Mouse (Mus musculus) Patski (cell line): ENCODE results near the gene Fntb. TPM values are rescaled to one million over a fixed set of nuclear protein-coding genes. Genes with fewer than 3 reads are reported as not detected.

Experiments
- ATAC-seq: fragments of 100-300 bp; one replicate; pipeline ENCODE4 v1.8.0; 2021
- CTCF ChIA-PET: fragments of 350-600 bp; sonication (Branson Sonifier 250); formaldehyde crosslinking; loops from one replicate; lab custom pipeline; 2022; ENCODE audit warnings: inconsistent platforms; lab: Charles Lee
- POLR2A ChIA-PET: fragments of 350-600 bp; sonication (Branson Sonifier 250); formaldehyde crosslinking; loops from one replicate; lab custom pipeline; 2022; ENCODE audit warnings: antibody characterized with exemption, inconsistent platforms; lab: Charles Lee
- DNase-seq: peaks from one replicate; pipeline ENCODE4 v3.0.0-alpha.2; 2011; ENCODE audit warnings: low read depth, low spot score
- H3K27me3 ChIP-seq: fragments of 371-371 bp; one replicate; pipeline ENCODE4 v1.5.1; 2021
- CTCF ChIP-seq: fragments of 100-300 bp; IDR thresholded peaks from one replicate; pipeline ENCODE4 v1.5.1; 2021
- in situ Hi-C: fragments of 300-500 bp; cut with MboI; formaldehyde crosslinking; loops from 3 replicates; pipeline ENCODE4 v1.11.1; 2018; ENCODE audit warnings: low pct_unique_long_range_greater_than_20kb, mixed read lengths
- polyA plus RNA-seq: library from polyadenylated mRNA; unstranded; gene quantifications from one replicate; pipeline ENCODE4 v1.2.3, GENCODE M21; 2021

Fntb gene
- polyA plus RNA-seq, 1 experiment from 2014 or later: 12.9 TPM

DNA sequence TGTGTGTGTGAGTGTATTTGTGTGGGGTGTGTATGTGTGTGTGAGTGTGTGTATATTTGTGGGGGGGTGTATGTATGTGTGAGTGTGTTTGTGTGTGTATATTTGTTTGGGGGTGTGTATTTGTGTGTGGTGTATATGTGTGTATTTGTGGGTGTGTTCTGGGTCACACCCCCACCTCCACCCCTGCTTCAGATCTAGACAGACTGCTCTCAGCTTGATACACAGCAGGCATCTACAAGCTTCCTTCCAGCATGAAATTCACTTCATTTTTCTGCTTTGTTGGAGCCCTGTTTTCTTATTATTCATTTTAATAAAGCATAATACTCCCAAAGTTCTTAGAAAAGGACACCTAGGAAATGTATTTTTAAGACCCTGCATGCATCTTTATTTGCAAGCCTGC, 132.8 kb downstream of the Fntb start:
- no peak for DNase-seq
- in situ Hi-C loops: no loop called here

DNA sequence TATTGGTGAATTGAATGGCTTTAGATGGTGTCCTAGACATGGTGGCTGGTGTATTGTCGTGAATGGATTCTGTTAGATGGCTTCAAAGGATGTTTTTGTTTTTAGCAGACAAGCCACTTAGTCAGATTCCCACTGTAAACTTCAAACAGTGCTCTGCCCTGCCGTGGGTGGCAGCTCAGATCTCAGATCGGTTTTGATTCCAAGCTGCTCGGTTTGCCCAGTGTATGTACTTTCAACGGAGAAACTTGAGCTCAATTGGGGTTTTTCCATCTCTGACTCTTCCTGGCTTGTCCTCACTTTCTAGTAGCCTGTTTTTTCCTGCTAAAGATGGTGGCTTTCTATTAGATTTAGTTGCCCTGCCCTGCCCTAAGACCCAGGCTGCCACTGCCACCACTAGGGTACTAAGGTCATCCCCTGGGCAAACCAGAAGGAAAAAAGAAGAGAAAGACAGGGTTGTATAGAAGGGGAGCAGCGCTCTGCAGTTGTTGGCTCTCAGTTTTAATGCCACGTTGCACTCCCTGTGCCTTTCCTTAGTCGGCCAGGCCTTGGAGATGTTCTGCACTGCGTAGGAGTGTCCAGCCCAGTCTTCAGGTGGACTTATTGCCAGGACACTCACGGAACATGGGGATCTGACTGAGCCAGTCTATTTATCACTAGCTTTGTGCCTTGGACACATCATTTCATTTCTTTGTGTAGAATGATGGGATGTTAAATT, 134.0 kb downstream of the Fntb start:
- H3K27me3 ChIP-seq: no peaks in the 10 kb centered on the region
- CTCF ChIA-PET: no interaction called here
- DNase-seq (no peak), ATAC-seq (no peak)
- TF ChIP-seq CTCF: no peak
- in situ Hi-C loops: no loop called here
- POLR2A ChIA-PET: no interaction called here

More for the DNA sequence above, 132.8 kb downstream of the Fntb start:
- ChIA-PET POLR2A (no interaction called here), CTCF (no interaction called here)
- no peak for TF ChIP-seq CTCF
- no peak for ATAC-seq
- no peaks in the 10 kb centered on the region for H3K27me3 ChIP-seq

DNA sequence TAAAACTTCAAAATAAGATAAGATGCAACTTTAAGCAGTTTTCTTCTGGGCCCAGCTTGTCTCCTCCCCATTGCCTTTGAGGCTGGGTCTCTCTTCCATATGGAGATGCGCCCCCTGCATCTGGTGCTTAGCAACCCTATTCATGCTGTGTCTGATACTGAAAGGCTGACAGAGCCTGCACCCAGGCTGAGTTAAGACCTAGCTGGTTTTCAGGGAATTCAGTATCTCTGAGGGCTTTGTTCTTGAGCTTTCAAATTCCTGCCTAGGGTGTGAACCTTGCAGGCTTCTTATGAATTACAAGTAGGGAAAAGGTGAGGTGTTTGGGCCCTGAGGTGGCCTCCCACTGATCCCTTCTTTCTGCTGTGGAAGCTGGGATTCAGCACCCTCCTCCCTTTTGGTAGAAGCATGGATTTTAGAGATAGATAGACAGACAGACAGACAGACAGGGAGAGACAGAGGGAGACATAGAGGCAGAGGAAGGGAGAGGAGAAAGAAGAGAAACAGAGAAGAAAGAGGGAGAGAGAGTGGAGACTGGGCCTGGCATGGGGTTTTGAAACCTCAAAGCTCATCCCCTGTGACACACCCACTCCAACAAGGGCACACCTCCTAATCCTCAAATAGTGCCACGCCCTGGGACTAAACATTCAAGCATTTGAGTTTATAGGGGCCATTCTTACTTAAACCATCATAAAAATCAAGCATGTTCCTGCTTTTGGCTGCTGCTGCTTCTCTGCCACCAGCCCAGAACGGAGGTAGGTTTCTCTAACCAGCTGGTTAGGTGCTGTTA, 136.3 kb downstream of the Fntb start:
- ATAC-seq (no peak), DNase-seq (no peak)
- H3K27me3 ChIP-seq: no peaks in the 10 kb centered on the region
- POLR2A ChIA-PET: interaction anchor here (0.6 kb wide), 1 partner anchor 734 kb away, joined by 4 read pairs; no protein-coding TSS in a partner anchor
- TF ChIP-seq CTCF: no peak
- in situ Hi-C loops: no loop called here
- CTCF ChIA-PET: no interaction called here

DNA sequence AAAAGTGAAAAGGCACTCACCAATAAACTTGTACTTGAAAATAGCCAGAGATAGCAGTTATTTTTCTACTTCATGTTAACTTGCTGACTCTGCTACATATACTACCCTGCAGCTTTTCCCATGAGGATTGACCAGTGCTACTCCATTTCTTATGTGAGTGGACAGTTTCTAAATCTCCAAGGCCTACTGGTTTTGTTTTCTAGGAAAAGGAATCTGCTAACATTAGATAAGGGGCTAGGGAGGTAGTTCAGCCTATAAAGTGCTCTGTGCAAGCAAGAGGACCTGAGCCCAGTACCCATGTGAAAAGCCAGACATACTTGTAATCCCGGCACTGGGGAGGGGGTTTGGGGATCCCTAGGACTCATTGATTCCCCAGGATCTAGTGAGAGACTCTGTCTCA, 140.9 kb downstream of the Fntb start:
- no peaks in the 10 kb centered on the region for H3K27me3 ChIP-seq
- in situ Hi-C loops: no loop called here
- no peak for ATAC-seq
- ChIA-PET POLR2A (interaction anchor here (1.1 kb wide), 1 partner anchor 34 kb away, joined by 3 read pairs; no protein-coding TSS in a partner anchor), CTCF (interaction anchor here (0.9 kb wide), 1 partner anchor 13 kb away, joined by 4 read pairs; no protein-coding TSS in a partner anchor)
- no peak for TF ChIP-seq CTCF
- no peak for DNase-seq

DNA sequence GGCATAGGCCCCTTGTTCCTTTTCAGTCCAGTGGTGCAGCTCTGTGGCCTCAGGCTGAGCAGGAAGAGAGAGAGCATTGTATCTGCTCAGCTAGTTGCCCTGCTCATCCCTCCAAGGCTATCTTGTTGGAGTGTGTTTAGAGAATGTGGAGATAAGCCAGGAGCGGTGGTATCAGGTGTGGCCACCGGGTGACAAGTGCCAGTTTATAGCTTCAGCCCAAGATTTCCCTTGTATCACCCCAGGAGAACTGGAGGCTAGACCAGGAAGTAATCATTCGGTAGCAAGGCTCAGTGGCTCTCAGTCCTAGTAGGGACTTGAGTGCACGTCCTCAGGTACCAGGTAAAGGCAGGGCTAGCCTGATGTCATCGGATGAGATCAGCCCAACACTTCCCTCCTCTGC, 143.8 kb downstream of the Fntb start:
- in situ Hi-C loops: no loop called here
- DNase-seq (no peak), ATAC-seq (no peak)
- H3K27me3 ChIP-seq: no peaks in the 10 kb centered on the region
- ChIA-PET CTCF (no interaction called here), POLR2A (no interaction called here)
- no peak for TF ChIP-seq CTCF

DNA sequence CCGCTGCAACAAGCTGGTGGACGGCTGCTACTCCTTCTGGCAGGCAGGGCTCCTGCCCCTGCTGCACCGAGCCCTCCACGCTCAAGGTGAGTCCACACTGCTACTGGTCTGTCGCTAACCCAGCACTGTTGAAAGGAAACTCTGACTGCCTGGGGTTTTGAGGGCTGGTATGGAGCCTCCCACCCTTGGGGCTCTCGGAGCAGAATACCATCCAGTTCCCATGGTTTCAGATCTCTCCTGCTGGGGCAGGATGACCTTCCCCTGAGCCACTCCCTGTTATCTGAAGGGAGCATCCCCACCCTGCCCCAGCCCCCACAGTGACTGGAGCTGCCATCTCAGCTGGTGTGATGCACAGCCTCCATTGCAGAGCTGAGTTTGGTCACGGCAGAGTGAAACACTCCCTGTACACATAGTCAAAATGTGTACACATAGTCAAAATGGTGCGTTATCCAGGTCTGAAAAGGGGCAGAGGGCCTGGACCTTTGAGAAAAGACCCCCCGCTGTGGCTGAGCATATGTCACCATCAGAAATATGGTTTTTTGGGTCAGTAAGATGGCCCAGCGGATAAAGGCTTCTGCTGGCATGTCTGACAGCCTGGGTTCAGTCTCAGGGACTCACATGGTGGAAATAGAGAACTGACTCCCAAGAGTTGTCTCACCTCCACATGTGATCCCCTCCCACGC, 145.0 kb downstream of the Fntb start:
- ChIA-PET POLR2A (interaction anchor here (0.6 kb wide), 1 partner anchor 58 kb away, joined by 3 read pairs; no protein-coding TSS in a partner anchor), CTCF (no interaction called here)
- no peaks in the 10 kb centered on the region for H3K27me3 ChIP-seq
- in situ Hi-C loops: no loop called here
- DNase-seq (no peak), ATAC-seq (no peak)
- no peak for TF ChIP-seq CTCF

DNA sequence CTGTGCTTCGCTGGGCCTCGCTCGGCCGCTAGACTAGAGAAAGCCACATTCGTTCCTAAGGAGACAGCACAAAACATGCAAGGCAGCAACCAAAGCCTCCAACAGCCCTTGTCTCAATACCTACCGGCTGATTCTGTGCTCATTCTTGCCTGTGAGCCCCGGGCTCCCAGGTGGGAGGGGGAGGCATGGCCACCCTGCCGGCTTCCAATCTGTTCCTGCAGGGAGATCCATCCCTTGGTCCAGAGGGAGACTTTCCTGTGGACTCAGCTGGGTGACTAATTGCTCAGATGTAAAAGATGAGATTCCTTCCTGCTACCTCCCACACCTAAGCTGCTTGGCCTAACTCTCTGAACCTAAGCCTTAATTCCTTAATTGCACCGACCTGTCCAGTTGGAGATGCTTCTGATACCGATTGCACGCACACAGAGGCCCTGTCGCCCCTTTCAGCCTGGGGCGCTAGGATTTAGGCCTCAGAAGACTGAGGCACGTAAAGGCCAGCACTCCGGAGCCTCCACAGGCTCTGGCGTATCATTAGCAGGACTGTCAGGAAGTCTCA, 145.9 kb downstream of the Fntb start:
- in situ Hi-C loops: no loop called here
- DNase-seq (peak; percentile 30), ATAC-seq (peak; percentile 59)
- H3K27me3 ChIP-seq: no peaks in the 10 kb centered on the region
- POLR2A ChIA-PET: no interaction called here
- TF ChIP-seq CTCF: no peak
- CTCF ChIA-PET: no interaction called here

DNA sequence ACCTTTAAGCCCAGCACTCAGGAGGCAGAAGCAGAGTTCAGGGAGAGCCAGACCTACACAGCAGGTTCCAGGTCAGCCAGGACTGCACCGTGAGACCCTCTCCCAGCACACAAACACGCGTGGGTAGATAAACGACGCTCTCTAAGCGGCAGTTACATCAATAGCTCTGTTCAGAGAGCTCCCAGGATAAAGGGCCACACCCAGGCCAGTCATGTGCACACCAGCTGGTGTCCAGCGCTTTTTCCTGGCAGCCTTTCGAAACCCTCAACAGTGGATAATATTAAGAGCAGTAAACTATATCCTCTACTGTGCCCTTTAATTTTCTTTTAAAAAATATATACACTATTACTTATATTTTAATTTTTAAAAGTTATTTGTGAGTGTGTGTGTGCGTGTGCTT, 146.8 kb downstream of the Fntb start:
- no peak for TF ChIP-seq CTCF
- POLR2A ChIA-PET: no interaction called here
- no peak for DNase-seq
- CTCF ChIA-PET: no interaction called here
- in situ Hi-C loops: no loop called here
- no peaks in the 10 kb centered on the region for H3K27me3 ChIP-seq
- ATAC-seq: no peak

DNA sequence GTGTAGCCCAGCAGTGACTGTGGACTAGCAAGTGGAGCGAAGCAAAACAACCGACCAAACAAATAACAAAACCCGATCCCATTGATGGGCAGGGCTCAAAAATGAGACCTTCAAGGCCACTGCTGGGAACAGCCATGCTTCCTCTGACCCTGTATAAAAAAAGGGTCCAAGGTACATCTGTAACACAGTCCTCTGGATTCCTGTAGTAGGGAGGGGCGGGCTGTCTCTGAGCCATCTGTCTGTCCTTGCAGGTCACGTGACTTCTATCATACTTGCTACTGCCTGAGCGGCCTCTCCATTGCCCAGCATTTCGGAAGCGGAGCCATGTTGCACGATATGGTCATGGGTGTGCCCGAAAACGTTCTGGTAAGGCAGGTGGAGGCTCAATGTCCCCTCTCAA, 150.8 kb downstream of the Fntb start:
- ATAC-seq (no peak), DNase-seq (no peak)
- no peaks in the 10 kb centered on the region for H3K27me3 ChIP-seq
- CTCF ChIA-PET: no interaction called here
- in situ Hi-C loops: no loop called here
- POLR2A ChIA-PET: no interaction called here
- no peak for TF ChIP-seq CTCF

DNA sequence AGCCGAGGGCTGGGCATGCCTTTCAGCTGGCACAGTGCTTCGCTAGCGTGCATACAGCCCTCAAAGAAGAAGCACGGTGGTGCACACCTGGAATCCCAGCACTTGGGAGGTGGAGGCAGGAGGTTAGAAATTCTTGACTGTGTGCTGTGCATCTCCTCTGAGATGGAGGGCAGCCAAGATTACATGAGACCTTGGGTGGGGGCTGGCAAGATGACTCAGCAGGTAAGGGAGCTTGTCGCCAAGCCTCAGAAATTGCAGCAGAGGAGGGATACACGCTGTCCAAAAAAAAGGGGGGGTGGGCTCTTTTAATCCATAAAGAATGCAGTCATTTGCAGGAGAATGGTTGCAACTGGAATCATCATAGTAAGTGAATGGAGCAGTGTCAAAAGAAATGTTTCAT, 152.7 kb downstream of the Fntb start:
- ATAC-seq: peak; percentile 39
- POLR2A ChIA-PET: no interaction called here
- no peak for DNase-seq

More for the DNA sequence above, 152.7 kb downstream of the Fntb start:
- no peaks in the 10 kb centered on the region for H3K27me3 ChIP-seq
- CTCF ChIA-PET: no interaction called here
- TF ChIP-seq CTCF: no peak
- in situ Hi-C loops: no loop called here
